Mouse (Mus musculus) hindbrain, embryonic 15.5 days (tissue): ENCODE results near the gene Dnmbp. TPM values are rescaled to one million over a fixed set of nuclear protein-coding genes. Genes with fewer than 3 reads are reported as not detected.

Experiments
- ATAC-seq: fragments of 200-750 bp; cut with Nextera tagmentation; 2 replicates; pipeline ENCODE4 v1.8.0; 2017; ENCODE audit warnings: low read depth, moderate number of reproducible peaks, moderate TSS enrichment; ENCODE audit not compliant: low FRiP score
- H3K27ac ChIP-seq: fragments of 300-500 bp; sonication (generic); replicated peaks from 2 replicates; pipeline ENCODE4 v1.5.1; 2015; ENCODE audit warnings: mild to moderate bottlenecking, inconsistent platforms
- H3K27me3 ChIP-seq: fragments of 300-500 bp; sonication (generic); 2 replicates; pipeline ENCODE4 v1.6.1; 2015; ENCODE audit warnings: control low read depth, inconsistent platforms
- H3K36me3 ChIP-seq: fragments of 300-500 bp; sonication (generic); 2 replicates; pipeline ENCODE4 v1.6.1; 2015; ENCODE audit warnings: control low read depth, inconsistent platforms
- H3K4me1 ChIP-seq: fragments of 300-500 bp; sonication (generic); replicated peaks from 2 replicates; pipeline ENCODE4 v1.6.1; 2015; ENCODE audit warnings: control low read depth, inconsistent platforms
- H3K4me2 ChIP-seq: fragments of 300-500 bp; sonication (generic); 2 replicates; pipeline ENCODE4 v1.6.1; 2015; ENCODE audit warnings: moderate library complexity, mild to moderate bottlenecking, inconsistent platforms
- H3K4me3 ChIP-seq: fragments of 300-500 bp; sonication (generic); 2 replicates; pipeline ENCODE4 v1.5.1; 2015; ENCODE audit warnings: mild to moderate bottlenecking, inconsistent platforms
- H3K9ac ChIP-seq: fragments of 300-500 bp; sonication (generic); 2 replicates; pipeline ENCODE4 v1.6.1; 2015; ENCODE audit warnings: inconsistent platforms
- H3K9me3 ChIP-seq: fragments of 300-500 bp; sonication (generic); 2 replicates; pipeline ENCODE4 v1.6.1; 2016; ENCODE audit warnings: control low read depth, inconsistent platforms
- WGBS: fragments of 180-500 bp; shearing (Covaris S2); methylation state at CpG from one replicate; pipeline ENCODE4 v1.1.7; 2015; 5-methylcytosine and 5-hydroxymethylcytosine counted together
- polyA plus RNA-seq: library from polyadenylated mRNA; unstranded; fragments of >200 nt; fragmentation: Nextera tagmentation; extraction: Ambion mirVana; gene quantifications from 2 replicates; pipeline ENCODE4 v1.2.1, GENCODE M21; 2015

Dnmbp gene
- polyA plus RNA-seq, 1 experiment from 2014 or later = 9.1 TPM

- no peak for ATAC-seq
- Histone ChIP-seq H3K4me2 (peak overlapping the region; percentile 43), H3K9ac (no peak overlapping the region), H3K9me3 (no peaks in the 10 kb centered on the region), H3K4me3 (no peak overlapping the region), H3K4me1 (peaks cover 20% of the 10 kb centered on the region), H3K27ac (0 out of 2 replicates have a peak overlapping the region, but pooled peaks have one; percentile 3), H3K36me3 (no peaks in the 10 kb centered on the region), H3K27me3 (no peaks in the 10 kb centered on the region)
- whole genome bisulfite sequencing = 22% methylated on average over 18 of the region's 18 CpGs
Measured at GRCm38 (mm10) chr19:43882895-43883573, 57.0 kb downstream of the Dnmbp start.

- Histone ChIP-seq H3K27ac (no peak overlapping the region), H3K4me1 (peaks cover 30% of the 10 kb centered on the region), H3K4me2 (no peak overlapping the region), H3K36me3 (no peaks in the 10 kb centered on the region), H3K9ac (no peak overlapping the region), H3K4me3 (no peak overlapping the region), H3K9me3 (no peaks in the 10 kb centered on the region), H3K27me3 (no peaks in the 10 kb centered on the region)
- ATAC-seq = no peak
- WGBS = 88% methylated on average over 7 of the region's 7 CpGs
Measured at GRCm38 (mm10) chr19:43881615-43882014, 58.4 kb downstream of the Dnmbp start.

DNA sequence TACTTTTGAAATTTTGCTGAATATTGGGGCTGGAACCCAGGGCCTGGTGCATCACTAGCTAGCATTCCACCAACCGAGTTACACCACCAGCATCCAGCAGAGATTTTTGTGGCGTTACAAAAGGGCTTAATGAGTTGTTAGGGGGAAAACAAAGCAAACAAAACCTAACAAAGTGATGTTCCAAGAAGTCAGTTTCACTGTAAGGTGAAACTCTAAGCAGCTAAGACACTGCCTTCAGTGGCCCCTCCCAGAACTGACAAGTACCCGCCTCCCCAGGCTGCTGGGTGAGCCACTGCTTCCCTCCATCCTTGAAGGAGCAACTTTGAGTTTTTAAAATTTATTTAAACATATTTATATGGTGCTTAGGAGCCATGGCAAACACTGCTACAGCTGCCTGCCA lies 59.6 kb downstream of the Dnmbp start:
- Histone ChIP-seq H3K36me3 (no peaks in the 10 kb centered on the region), H3K27ac (no peak overlapping the region), H3K9ac (no peak overlapping the region), H3K4me1 (peaks cover 36% of the 10 kb centered on the region), H3K4me3 (no peak overlapping the region), H3K4me2 (0 out of 2 replicates have a peak overlapping the region, but pooled peaks have one; percentile 74), H3K9me3 (no peaks in the 10 kb centered on the region), H3K27me3 (no peaks in the 10 kb centered on the region)
- no peak for ATAC-seq
- WGBS = 18% methylated on average over 3 of the region's 3 CpGs

DNA sequence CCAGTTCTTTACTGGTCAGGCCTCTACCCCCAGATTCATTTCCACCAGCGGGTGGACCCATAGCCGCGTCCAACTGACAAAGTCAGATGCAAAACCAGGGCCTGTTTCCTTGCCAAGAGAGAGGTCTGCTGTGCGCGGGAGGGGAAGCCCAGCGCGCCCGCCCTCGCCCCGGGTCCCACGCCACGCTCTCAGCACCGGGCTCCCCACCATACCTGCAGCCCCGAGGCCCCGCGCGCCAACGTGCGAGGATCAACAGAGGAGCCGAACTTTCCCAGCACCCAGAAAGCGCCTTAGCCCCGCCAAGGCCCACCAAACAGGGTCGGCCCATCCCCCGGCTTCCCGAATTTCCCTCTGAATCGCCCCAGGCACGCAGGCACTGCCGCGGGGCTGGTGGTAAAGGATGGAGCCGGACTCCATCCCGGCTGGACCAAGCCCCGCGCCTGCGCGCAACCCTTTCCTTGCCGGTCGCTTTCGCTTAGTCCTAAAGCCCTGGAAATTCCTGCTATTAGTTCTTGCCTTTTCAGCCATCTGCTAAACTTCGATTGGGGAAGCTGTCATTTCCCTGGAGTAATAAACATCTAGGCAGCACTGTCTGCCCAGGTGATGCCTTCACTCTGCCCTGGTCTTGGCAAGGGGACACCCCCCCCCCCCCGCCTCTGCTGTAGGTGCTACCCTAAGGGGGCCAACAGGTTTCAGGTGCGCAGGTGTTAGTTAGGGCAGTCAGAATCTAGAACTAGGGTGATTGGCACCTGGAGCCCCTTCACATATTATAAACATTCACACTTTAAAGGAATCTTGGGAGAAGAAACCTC lies 60.4 kb downstream of the Dnmbp start:
- Histone ChIP-seq H3K4me3 (peak overlapping the region; percentile 74), H3K27ac (peak overlapping the region; percentile 90), H3K4me1 (peaks cover 36% of the 10 kb centered on the region), H3K27me3 (no peaks in the 10 kb centered on the region), H3K4me2 (peak overlapping the region; percentile 74), H3K9me3 (no peaks in the 10 kb centered on the region), H3K9ac (peak overlapping the region; percentile 72), H3K36me3 (no peaks in the 10 kb centered on the region)
- 2% methylated on average over 41 of the region's 41 CpGs for WGBS
- peak; percentile 91 for ATAC-seq

DNA sequence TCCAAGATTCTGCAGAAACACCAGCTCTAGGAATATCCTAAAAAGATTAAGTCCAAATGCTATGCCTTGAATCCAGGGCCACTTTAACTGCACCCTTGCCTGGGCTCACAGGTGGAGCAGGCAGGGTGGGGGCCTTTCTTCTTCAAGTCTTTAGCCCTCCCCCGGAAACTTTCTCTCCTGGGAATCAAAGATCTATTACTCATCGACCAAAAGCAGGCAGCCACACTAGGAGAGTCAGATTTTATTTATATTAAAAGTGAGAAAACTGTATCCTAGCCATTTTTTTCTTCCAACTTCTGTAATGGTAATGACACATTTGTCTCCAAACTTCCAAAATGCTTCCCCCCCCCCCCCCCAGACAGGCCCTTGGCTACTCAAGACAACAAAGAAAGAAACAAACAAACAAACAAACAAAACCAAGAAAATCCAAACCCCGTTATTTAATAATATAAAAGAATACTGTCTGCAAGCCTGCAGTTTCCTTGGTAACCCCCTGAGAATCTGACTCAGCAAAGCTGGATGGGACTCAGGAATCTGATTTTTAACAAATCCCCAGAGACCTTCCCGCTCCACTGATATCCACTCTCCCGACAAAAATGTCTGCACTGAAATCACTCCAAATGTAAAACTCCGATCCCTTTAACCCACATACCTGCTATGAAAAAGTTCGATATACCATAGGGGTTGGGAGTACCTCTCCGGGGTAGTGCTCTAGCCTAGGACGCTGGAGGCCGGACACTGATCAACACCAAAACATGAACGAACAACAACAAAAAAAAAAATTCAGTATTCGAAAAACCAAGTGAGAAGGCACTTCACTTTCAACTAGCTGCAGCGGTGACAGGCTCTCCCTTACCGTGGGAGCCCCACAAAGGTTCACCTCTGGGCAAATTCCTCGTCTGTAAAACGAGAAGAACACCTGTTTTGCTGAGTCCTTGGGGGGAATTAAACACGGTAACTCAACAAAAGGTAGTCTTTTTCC lies 61.6 kb downstream of the Dnmbp start:
- no peak for ATAC-seq
- Histone ChIP-seq H3K4me3 (peak overlapping the region; percentile 74), H3K27me3 (no peaks in the 10 kb centered on the region), H3K9me3 (no peaks in the 10 kb centered on the region), H3K9ac (peak overlapping the region; percentile 72), H3K36me3 (no peaks in the 10 kb centered on the region), H3K4me1 (peaks cover 36% of the 10 kb centered on the region), H3K4me2 (peak overlapping the region; percentile 74), H3K27ac (peak overlapping the region; percentile 90; the same call in 1 of the 2 replicates)
- WGBS = 6% methylated on average over 17 of the region's 17 CpGs

GRCm38 (mm10) chr19:43877364-43877763 lies 62.6 kb downstream of the Dnmbp start:
- Histone ChIP-seq H3K36me3 (no peaks in the 10 kb centered on the region), H3K9ac (no peak overlapping the region), H3K4me3 (no peak overlapping the region), H3K27me3 (no peaks in the 10 kb centered on the region), H3K4me1 (peaks cover 31% of the 10 kb centered on the region), H3K4me2 (no peak overlapping the region), H3K27ac (no peak overlapping the region), H3K9me3 (no peaks in the 10 kb centered on the region)
- ATAC-seq = no peak
- WGBS = 76% methylated on average over 8 of the region's 8 CpGs

DNA sequence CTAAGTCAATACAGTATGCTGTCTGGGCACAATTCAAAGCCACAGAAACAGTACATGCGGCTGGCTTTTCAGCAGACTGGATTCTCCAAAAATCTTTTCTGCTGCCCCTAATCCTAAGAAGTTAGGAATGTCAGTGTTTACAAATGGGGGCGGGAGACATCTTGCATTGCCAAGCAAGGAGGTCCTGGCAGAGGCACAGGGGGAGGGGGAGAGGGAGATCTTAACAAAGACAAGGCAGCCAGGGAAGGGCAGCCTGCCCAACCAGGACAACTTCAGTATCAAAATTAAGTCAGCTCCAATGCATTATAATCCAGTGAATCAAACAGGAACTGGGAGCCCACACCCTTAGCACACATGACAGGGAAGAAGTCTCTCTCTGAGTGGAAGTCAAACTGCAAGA lies 64.0 kb downstream of the Dnmbp start:
- Histone ChIP-seq H3K36me3 (peaks cover 7% of the 10 kb centered on the region; the same call in 1 of the 2 replicates), H3K9me3 (no peaks in the 10 kb centered on the region), H3K4me2 (no peak overlapping the region), H3K4me1 (peaks cover 31% of the 10 kb centered on the region), H3K27me3 (no peaks in the 10 kb centered on the region), H3K4me3 (no peak overlapping the region), H3K27ac (no peak overlapping the region), H3K9ac (no peak overlapping the region)
- WGBS = 23% methylated on average over 2 of the region's 2 CpGs
- ATAC-seq = no peak

GRCm38 (mm10) chr19:43874351-43874750 lies 65.6 kb downstream of the Dnmbp start:
- Histone ChIP-seq H3K4me1 (peaks cover 27% of the 10 kb centered on the region), H3K4me3 (no peak overlapping the region), H3K9me3 (no peaks in the 10 kb centered on the region), H3K9ac (no peak overlapping the region), H3K36me3 (peaks cover 13% of the 10 kb centered on the region; the same call in 1 of the 2 replicates), H3K27me3 (no peaks in the 10 kb centered on the region), H3K27ac (no peak overlapping the region), H3K4me2 (no peak overlapping the region)
- no peak for ATAC-seq
- 94% methylated on average over 11 of the region's 11 CpGs for WGBS

DNA sequence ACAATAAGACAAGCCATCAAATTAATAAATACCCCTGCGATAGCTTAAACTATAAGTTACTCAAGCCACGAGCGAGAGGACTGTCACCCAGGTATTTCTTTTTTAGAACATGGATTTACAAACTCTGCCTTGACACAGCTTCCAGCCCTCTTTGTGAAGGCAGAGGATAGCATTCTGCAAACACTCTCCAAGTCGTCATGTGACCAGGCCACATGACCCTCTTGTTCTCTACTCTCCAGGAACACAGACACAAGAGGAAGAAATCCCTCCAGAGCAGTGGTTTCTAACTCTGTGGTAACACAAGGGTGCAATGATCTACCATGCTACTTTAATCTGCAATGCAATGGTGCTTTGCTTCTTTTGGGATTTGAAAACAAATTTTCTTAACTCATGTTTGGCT lies 69.6 kb downstream of the Dnmbp start:
- H3K4me3 ChIP-seq = no peak overlapping the region
- no peaks in the 10 kb centered on the region for H3K9me3 ChIP-seq
- no peak overlapping the region for H3K4me2 ChIP-seq
- H3K27me3 ChIP-seq = no peaks in the 10 kb centered on the region
- H3K36me3 ChIP-seq = peaks cover 41% of the 10 kb centered on the region
- no peak overlapping the region for H3K9ac ChIP-seq
- H3K27ac ChIP-seq = no peak overlapping the region
- ATAC-seq = no peak
- no peaks in the 10 kb centered on the region for H3K4me1 ChIP-seq
- 88% methylated on average over 4 of the region's 4 CpGs for WGBS

DNA sequence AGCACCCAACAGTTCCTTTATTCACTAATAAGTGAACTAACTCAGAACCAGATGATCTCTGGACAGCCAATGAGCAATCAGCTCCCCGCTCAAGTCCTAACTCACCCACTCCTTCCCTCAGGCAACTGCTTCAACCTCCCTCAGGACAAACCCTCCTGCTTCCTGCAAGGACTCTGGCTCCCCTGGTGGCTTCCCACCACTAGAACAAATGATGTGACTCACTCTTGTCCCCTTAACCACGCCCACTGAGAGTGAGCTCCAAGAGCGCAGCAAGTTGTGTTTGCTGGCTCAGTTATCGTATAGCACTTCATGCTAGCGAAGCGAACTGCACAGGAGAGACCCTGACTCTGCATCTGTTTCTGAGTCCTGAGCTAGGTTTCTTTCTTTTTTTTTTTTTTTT lies 82.6 kb downstream of the Dnmbp start:
- Histone ChIP-seq H3K27me3 (no peaks in the 10 kb centered on the region), H3K27ac (no peak overlapping the region), H3K4me3 (no peak overlapping the region), H3K9me3 (no peaks in the 10 kb centered on the region), H3K9ac (no peak overlapping the region), H3K36me3 (peaks cover 36% of the 10 kb centered on the region), H3K4me2 (no peak overlapping the region), H3K4me1 (no peaks in the 10 kb centered on the region)
- 84% methylated on average over 6 of the region's 6 CpGs for WGBS
- ATAC-seq = no peak

DNA sequence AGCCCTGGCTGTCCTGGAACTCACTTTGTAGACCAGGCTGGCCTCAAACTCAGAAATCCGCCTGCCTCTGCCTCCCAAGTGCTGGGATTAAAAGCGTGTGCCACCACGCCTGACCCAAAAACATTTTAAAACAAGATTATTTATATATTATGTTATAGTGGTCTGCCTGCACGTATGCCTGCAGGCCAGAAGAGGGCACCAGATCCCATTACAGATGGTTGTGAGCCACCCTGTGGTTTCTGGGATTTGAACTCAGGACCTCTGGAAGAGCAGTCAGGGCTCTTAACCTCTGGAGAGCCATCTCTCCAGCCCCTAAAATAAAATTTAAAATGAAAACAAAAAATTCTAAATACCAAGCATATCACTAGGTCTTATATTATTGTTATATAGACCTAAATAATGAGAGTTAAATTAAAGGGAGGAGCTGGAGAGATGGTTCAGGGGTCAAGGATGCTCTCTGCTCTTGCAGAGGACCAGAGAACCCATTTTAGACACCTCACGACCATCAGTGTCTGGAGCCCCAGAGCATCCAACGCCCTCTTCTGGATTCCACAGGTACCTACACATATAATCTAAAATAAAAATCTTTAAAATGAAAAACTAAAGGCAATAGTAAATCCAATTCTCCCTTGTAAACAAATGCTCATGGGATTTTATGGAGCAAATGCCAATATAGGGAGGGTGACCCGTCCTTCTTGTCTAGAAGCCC lies 87.0 kb downstream of the Dnmbp start:
- Histone ChIP-seq H3K9me3 (no peaks in the 10 kb centered on the region), H3K9ac (no peak overlapping the region), H3K27ac (no peak overlapping the region), H3K36me3 (peaks cover 61% of the 10 kb centered on the region), H3K27me3 (no peaks in the 10 kb centered on the region), H3K4me3 (no peak overlapping the region), H3K4me2 (no peak overlapping the region), H3K4me1 (no peaks in the 10 kb centered on the region)
- ATAC-seq = no peak
- WGBS = 85% methylated on average over 7 of the region's 7 CpGs
